Mouse (Mus musculus): Measurements from ENCODE around the gene Ell. TPM values are rescaled to one million over a fixed set of nuclear protein-coding genes. Genes with fewer than 3 reads are reported as not detected.
"Not testable (repeated sequence)": the region's sequence is repeated elsewhere in the genome, so short reads cannot be mapped to it uniquely, and the experiment has no call there.

The Ell gene
- polyA plus RNA-seq, 1 experiment, result 18.4 TPM

- no peak for DNase-seq (ENCODE audit: low read depth)
These were observed 24.6 kb downstream of the Ell start for GRCm38 (mm10) chr8:70563763-70564387.

- DNase-seq (ENCODE audit: low read depth), result no peak
These were observed 25.5 kb downstream of the Ell start for GRCm38 (mm10) chr8:70564696-70565235.

DNA sequence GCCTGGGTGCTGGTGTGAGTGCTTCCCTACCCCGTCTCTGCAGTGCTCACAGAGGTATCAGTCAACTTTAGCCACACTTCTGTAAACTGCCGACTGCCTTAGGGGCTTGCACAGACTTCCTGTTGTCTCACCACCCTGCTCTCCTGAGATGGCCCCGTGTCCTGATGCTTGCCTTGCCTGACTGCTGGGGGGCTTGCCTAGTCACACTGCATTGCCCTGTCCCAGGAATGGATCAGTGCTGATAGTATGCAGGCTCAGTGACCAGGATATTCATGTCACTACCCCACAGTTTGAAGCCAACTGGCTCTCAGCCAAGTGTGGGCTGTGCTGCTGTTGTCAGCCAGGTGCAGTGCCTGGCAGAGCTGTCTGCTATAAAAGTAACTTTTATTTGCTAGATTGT is 26.3 kb downstream of the Ell start:
- DNase-seq (ENCODE audit: low read depth), result no peak

GRCm38 (mm10) chr8:70570360-70570759 is 31.1 kb downstream of the Ell start:
- DNase-seq (ENCODE audit: low read depth), result no peak

GRCm38 (mm10) chr8:70570990-70571389 is 31.7 kb downstream of the Ell start:
- no peak for DNase-seq (ENCODE audit: low read depth)

DNA sequence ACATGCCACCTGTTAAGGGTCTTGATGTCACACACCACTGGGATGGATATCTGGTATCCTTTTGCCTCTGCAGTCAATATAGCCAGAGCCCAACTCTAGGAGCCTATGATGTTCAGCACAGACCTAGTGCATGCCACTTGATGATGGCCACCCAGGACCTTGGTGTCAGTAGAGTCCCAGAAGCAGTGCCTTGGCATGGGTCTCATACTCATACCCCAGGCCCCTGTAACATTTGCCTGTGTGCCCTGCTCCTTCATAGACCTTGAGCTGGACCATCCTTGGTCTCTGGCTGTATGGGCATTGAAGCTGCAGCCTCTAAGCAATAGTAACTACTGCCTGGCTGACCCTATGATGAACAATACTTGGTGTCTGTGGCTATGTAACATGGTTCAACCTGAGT is 35.0 kb downstream of the Ell start:
- DNase-seq (ENCODE audit: low read depth), result no peak

- no peak for DNase-seq (ENCODE audit: low read depth)
These were observed 35.7 kb downstream of the Ell start for GRCm38 (mm10) chr8:70574915-70575314.

DNA sequence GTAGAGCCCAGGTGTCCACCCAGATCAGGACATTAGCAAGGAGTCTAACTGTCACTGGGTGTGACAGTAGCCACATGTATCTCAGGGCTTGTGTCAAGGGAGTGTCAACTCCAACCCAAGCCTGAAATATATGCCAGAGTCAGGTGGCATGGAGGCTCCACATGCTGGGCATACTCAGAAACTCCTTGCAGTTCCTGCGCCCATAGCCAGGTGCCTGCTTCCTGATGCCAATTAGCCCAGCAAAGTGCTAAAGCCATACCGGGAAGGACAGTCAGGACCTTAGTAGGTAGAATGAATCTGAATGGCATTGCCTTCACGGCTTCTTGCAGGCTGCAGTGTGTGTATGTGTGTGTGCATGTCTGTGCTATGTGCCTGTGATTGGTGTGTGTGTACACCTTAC is 38.0 kb downstream of the Ell start:
- DNase-seq (ENCODE audit: low read depth), result no peak

- DNase-seq (ENCODE audit: low read depth), result no peak
These were observed 44.5 kb downstream of the Ell start for GRCm38 (mm10) chr8:70583476-70584387.

GRCm38 (mm10) chr8:70584606-70585257 is 45.5 kb downstream of the Ell start:
- no peak for DNase-seq (ENCODE audit: low read depth)

DNA sequence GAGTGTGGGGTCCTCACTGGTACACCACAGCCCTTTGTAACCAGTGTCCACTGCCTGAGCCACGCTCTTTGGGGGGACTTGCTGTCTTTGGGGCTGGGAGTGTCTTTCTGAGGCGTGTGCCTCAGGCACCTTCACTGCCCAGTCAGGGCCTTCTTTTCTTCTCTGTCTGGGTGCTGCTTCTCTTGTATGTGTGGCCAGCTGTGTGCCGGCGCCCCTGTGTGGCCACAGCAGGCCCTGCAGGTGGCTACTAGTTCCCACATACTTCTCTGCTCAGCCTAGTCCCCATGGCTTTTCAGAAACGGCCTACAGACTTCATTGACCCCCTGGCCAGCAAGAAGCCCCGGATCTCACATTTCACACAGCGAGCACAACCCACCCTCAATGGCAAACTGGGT is 46.0 kb downstream of the Ell start:
- DNase-seq (ENCODE audit: low read depth), result no peak

DNA sequence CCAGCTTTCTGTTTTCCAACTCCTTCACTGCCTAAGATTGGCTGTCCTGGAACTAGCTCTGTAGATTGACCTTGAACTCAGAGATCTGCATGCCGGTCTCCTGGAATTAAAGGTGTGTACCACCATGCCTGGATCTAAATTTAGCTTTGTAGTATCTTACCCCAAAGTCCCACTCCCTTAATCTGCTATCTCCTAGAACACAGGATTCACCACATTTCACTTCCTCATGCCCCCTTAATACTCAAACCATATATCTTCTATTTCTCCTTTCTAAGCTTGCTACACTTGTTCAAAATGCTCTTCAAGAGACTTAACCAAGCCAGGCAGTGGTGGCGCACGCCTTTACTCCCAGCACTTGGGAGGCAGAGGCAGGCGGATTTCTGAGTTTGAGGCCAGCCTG is 48.7 kb downstream of the Ell start:
- DNase-seq (ENCODE audit: low read depth), result not testable (repeated sequence)

DNA sequence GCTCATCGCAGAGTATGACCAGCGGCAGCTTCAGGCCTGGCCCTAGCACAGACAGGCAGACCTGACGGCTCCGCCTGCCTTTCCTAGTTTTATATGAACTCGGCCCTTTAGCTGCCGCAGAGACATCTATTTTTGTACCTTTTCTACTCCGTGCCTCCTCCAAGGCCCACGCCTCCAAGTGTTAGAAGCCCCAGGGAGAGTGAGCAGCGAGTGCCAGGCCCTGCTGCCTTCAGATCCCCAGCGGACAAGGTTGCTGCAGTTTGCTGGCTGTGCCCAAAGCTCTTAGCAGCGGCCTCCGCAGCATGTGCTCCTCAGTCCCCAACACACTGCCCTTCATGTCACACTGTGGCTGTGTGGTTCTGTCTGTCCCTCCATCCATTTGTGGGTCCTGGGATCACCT is 52.3 kb downstream of the Ell start:
- DNase-seq (ENCODE audit: low read depth), result no peak

- DNase-seq (ENCODE audit: low read depth), result no peak
These were observed 53.9 kb downstream of the Ell start for GRCm38 (mm10) chr8:70593173-70593572.

DNA sequence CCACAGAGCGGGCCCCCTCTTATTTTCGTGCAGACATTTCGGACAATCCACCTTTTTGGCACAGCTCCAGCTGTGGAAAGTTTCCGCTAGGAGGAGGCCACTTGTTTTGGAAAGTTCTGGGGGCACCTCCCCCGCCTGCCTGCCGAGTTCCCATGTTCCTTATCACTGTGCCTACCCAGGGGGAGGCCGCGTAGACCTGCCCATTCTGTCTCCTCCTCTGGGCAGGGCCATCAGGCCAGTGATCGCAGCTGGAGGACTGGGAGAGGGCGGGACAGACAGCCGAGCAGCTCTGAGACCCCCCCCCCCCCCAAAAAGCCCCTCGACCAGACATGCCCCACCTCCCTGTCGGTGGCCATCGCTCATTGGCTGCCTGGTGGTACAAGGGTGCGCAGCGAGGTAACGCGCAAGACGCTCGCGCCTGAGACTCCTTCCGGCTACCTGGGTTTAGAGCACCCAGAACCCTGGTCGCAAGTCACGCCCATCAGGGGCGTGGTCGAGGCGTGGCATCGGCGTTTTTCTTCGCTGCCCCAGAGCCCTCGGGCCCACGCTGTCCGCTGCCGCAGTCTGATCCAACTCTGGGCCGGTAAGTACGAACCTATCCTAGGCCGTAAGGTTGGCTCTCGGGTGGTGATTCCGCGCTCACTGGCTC is 54.8 kb downstream of the Ell start, which contains the start of gene Isyna1:
TSS of gene Isyna1 (plus strand) at position 413 of the 649 bp plus-strand sequence.
- DNase-seq (ENCODE audit: low read depth), result no peak

GRCm38 (mm10) chr8:70594621-70595564 is 55.6 kb downstream of the Ell start:
- no peak for DNase-seq (ENCODE audit: low read depth)

DNA sequence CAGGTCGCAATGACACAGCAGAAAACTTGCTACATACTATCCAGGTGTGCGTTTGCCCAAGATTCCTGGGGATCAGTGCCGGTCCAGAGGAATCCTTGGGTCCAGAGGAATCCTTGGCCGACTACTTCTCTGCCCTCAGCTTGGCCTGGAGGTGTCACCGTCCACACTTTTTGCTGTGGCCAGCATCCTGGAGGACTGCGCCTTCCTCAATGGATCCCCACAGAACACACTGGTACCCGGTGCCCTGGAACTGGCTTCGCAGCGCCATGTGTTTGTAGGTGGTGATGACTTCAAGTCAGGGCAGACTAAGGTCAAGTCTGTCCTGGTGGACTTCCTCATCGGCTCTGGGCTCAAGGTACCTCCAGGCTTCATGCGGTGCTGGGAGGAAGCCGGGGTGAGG is 56.6 kb downstream of the Ell start:
- no peak for DNase-seq (ENCODE audit: low read depth)

- no peak for DNase-seq (ENCODE audit: low read depth)
These were observed 57.0 kb downstream of the Ell start for GRCm38 (mm10) chr8:70596216-70596615.

DNA sequence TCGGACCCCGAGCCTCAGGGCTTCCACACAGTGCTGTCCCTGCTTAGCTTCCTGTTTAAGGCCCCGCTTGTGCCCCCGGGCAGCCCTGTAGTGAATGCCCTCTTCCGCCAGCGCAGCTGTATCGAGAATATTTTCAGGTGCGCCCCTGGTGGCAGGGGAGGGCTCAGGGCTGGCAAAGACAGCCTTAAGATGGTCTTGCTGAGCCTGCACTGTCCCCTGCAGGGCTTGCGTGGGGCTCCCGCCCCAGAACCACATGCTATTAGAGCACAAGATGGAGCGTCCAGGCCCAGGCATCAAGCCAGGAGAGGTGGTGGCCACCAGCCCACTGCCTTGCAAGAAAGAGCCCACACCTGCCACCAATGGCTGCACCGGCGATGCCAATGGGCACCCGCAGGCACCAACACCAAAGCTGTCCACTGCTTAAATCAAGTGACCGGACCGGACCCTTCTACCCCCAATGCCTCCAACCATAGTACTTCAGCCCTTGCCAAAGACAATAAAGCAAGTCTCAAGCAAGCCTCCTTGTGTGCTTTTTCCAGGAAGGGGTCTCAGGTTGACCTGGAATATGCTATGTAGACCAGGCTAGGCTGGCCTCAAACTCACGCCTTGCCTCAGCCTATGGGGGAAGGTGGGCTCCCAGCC is 57.6 kb downstream of the Ell start:
- no peak for DNase-seq (ENCODE audit: low read depth)
